Mouse (Mus musculus) layer of hippocampus, adult 2 months (tissue): ENCODE measurements around the gene Art2b. TPM values are rescaled to one million over a fixed set of nuclear protein-coding genes. Genes with fewer than 3 reads are reported as not detected.
"Not testable (repeated sequence)": the region's sequence is repeated elsewhere in the genome, so short reads cannot be mapped to it uniquely, and the experiment has no call there.

Experiments
- DNase-seq, 2 experiments: peaks; one replicate each; pipeline ENCODE4 v3.0.0; 2022; ENCODE audit warnings: low spot score in 2 of 2
- H3K27ac ChIP-seq: fragments of 200-600 bp; 2 replicates; pipeline ENCODE4 v1.8.1; 2022
- H3K4me3 ChIP-seq: fragments of 200-600 bp; 2 replicates; pipeline ENCODE4 v1.8.1; 2022; ENCODE audit warnings: mild to moderate bottlenecking
- CTCF ChIP-seq: fragments of 200-600 bp; conservative IDR thresholded peaks from 2 replicates; pipeline ENCODE4 v1.8.1; 2022; ENCODE audit warnings: antibody characterized with exemption, mild to moderate bottlenecking, moderate library complexity
- long read RNA-seq, 2 experiments: library from polyadenylated mRNA; stranded (forward); transcript quantifications; one replicate each; pipeline ENCODE4 v2.0.0; 2021; ENCODE audit warnings: borderline mapping rate in 2 of 2
- total RNA-seq, 2 experiments: library from RNA; stranded (reverse); gene quantifications; 2 replicates each; pipeline ENCODE4 v1.2.3; 2021

Art2b gene
- not detected for total RNA-seq
- long read RNA-seq, experiment 1, result 0 reads
- long read RNA-seq, experiment 2, result 0 reads

GRCm38 (mm10) chr7:101585408-101585807, at the start of gene Art2b:
TSS of gene Art2b (minus strand) at chr7:101585600.
- DNase-seq, result no peak
- Histone ChIP-seq H3K4me3 (no peak within 1 kb of the TSS), H3K27ac (no peak within 1 kb of the TSS)
- no peak for TF ChIP-seq CTCF

DNA sequence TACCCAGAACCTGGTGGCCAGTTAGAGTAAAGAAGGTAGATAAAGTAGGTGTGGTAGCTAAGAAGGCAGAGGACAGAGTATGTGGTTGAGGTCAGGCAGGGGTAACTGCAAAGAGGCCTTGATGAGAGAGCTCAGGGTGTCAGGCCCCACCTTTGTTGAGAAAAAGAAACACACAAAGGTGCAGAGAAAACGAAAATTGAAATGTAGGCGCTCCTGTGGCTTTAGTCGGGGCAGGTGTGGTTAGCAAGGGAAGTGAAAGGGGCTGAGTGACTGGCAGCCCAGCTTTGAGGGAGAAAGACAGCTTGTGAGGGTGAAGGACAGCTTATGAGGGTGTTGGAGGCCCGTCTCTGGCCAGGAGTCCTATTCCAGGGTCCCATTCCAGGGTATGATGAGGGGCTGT, 49.1 kb upstream of the Art2b start:
- Histone ChIP-seq H3K4me3 (no peak overlapping the region), H3K27ac (no peak overlapping the region)
- no peak for DNase-seq
- TF ChIP-seq CTCF, result no peak

GRCm38 (mm10) chr7:101633629-101634177, 48.3 kb upstream of the Art2b start:
- H3K4me3 ChIP-seq, result no peak overlapping the region
- DNase-seq, result no peak
- no peak overlapping the region for H3K27ac ChIP-seq
- TF ChIP-seq CTCF, result no peak

GRCm38 (mm10) chr7:101628481-101628880, 43.1 kb upstream of the Art2b start:
- Histone ChIP-seq H3K4me3 (no peak overlapping the region), H3K27ac (peak overlapping the region; percentile 70; the same call in 1 of the 2 replicates)
- no peak for DNase-seq
- TF ChIP-seq CTCF, result no peak

DNA sequence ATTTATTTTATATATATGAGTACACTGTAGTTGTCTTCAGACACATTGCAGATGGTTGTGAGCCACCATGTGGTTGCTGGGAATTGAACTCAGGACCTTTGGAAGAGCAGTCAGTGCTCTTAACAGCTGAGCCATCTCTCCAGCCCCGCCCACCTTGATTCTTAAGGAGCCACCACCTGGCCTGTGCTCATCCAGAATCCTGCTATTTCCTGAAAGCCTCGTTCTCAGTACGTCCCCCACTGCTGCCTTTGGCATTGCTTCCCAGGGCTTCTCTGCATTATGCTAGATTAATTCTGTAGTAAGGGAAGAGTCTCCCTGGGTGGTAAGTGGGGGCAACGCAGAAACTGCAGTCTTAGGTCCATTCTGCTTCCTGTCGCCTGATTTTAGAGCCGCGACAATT, 41.8 kb upstream of the Art2b start:
- DNase-seq, H3K4me3 ChIP-seq: not testable (repeated sequence)
- peak overlapping the region; percentile 70 for H3K27ac ChIP-seq

- H3K27ac ChIP-seq, result peak overlapping the region; percentile 82
- no peak for TF ChIP-seq CTCF
- no peak overlapping the region for H3K4me3 ChIP-seq
- no peak for DNase-seq
These were observed 38.9 kb upstream of the Art2b start for GRCm38 (mm10) chr7:101624283-101624682.

- not testable (repeated sequence) for DNase-seq, H3K27ac ChIP-seq, H3K4me3 ChIP-seq
These were observed 36.5 kb upstream of the Art2b start for GRCm38 (mm10) chr7:101621861-101622260.

- Histone ChIP-seq H3K4me3 (no peak overlapping the region), H3K27ac (no peak overlapping the region)
- DNase-seq, result peak; percentile 48 to 68
- peak; percentile 92 for TF ChIP-seq CTCF
These were observed 35.0 kb upstream of the Art2b start for GRCm38 (mm10) chr7:101620373-101620772.

GRCm38 (mm10) chr7:101618273-101618672, 32.9 kb upstream of the Art2b start:
- no peak overlapping the region for H3K4me3 ChIP-seq
- DNase-seq, result no peak
- H3K27ac ChIP-seq, result peak overlapping the region; percentile 82
- TF ChIP-seq CTCF, result no peak

DNA sequence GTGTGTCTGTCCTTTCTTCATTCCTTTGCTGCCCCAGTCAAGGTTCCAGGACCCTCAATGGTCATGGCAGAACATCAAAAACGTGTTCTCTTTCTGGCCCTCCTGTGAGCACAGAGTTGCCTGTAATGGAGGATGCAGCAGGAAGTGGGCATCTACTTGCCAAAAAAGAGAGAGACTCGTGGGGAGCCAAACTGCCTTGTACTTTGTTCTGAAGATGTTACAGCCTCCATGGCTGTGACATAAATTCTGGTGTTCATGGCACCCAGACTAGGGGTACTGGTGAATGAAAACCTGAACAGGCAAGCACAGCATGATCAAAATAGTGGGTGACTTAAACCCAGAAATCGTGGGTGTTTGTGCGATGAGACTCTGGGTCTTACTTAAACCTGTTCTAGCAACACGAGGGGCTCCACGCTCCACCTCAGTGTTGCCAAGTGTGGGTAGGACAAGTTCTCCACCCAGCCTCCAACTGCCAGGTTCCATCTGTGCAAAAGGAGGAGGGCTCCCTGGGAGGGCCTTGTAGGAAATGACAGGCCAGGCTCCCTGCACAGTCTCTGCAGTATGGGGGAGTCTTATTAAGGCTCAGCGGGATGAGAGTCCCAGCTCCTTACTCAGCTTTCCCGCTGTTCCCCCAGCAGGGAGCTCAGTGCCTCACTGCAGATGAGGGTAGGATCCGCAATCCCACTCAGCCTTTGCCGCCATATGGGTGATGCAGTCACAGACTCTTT, 32.2 kb upstream of the Art2b start:
- DNase-seq, result peak; percentile 66 to 91
- H3K27ac ChIP-seq, result peak overlapping the region; percentile 82
- no peak for TF ChIP-seq CTCF
- H3K4me3 ChIP-seq, result no peak overlapping the region

GRCm38 (mm10) chr7:101616136-101616835, 30.9 kb upstream of the Art2b start:
- no peak for TF ChIP-seq CTCF
- no peak for DNase-seq
- H3K4me3 ChIP-seq, result no peak overlapping the region
- H3K27ac ChIP-seq, result no peak overlapping the region

DNA sequence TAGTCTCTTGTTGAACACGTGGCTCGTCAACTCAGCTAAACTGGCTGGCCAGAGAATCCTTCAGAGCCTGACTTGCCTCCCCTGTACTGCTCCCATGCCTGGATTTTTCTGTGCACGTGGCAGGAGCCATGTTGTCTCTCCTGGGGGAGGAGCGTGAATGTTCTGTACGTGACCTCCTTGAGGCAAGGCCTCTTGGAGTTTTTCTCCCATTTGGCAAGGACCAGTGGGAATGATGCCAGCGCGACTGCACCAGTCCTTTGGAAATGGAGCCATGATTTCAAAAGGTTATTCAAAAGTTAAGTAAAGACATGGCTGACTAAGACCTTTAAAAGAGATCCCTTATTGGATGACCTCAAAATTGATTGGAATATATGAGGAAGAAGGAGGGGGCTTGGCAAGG, 30.0 kb upstream of the Art2b start:
- no peak for TF ChIP-seq CTCF

DNA sequence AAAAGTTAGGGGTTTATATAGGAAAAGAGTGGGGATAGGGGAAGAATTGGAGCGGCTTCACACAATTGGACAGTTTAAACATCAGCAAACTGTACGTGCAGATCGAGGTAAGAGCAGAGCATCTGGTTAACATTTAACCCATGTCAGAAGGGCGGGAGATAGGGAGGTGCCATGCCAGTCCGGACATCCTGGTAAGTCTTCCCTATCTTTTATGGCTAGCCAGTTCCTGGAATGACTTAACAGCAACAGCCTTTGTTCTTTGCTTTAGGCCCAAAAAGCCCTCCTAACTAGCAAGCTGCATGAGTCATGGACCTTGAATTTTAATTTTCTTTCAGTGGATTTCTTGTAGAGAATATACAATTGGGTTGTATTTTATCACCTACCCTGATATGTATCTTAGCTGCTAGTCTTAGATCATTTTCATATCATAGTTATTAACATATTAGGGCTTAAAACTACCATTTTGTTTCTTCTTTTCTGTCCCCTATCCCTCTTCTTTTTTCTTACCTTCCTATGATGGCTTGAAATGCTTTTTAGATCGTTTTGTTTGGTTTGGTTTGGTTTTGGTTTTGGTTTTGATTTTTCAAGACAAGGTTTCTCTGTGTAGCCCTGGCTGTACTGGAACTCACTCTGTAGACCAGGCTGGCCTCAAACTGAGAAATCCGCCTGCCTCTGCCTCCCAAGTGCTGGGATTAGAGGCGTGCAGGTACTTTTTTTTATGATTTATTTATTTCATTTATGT, 27.6 kb upstream of the Art2b start:
- H3K4me3 ChIP-seq, DNase-seq, H3K27ac ChIP-seq: not testable (repeated sequence)

More for the DNA sequence above, 30.0 kb upstream of the Art2b start:
- Histone ChIP-seq H3K4me3 (no peak overlapping the region), H3K27ac (no peak overlapping the region)
- no peak for DNase-seq
